Mouse (Mus musculus): Measurements from ENCODE around the gene Heg1.
A peak's percentile ranks its signal among the peaks of the same experiment; 100 is the strongest.

Gene Heg1

DNA sequence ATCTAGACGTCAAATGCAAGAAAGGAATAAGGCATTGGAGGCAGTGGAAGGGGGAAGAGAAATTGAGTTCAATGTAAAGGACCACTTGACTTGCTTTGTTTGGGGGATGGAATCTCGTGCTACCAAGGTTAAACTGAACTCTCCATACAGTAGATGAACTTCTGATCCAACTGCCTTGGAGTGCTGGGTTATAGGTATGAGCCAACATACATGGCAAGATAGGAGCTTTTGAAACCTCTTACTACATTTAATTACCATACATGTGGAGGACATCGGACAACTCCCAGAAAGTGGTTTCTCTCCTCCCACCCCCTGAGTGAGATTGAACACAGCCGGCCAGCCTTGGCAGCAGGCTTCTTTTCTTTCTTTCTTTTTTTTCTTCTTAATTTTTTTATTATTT lies 110.9 kb downstream of the Heg1 start:
- H3K4me3 ChIP-seq (replicated peaks; ENCODE audit: low read length) = no peak overlapping the region
- H3K27me3 ChIP-seq (ENCODE audit: insufficient read depth, low read length) = no peaks in the 10 kb centered on the region
- H3K36me3 ChIP-seq (ENCODE audit: insufficient read depth, low read length) = no peaks in the 10 kb centered on the region
- H3K4me1 ChIP-seq (replicated peaks; ENCODE audit: low read depth, low read length) = peaks cover 8% of the 10 kb centered on the region
- no peak for TF ChIP-seq NANOG (IDR thresholded peaks at IDR 0.05; ENCODE audit: borderline replicate concordance, low read length)
- H3K9me3 ChIP-seq (ENCODE audit: low read length) = peaks cover 22% of the 10 kb centered on the region

- Histone ChIP-seq H3K9me3 (ENCODE audit: low read length) (peaks cover 14% of the 10 kb centered on the region), H3K27me3 (ENCODE audit: insufficient read depth, low read length) (no peaks in the 10 kb centered on the region)
- no peak for TF ChIP-seq NANOG (IDR thresholded peaks at IDR 0.05; ENCODE audit: borderline replicate concordance, low read length)
- no peak for TF ChIP-seq CTCF (conservative IDR thresholded peaks at IDR 0.05; ENCODE audit: low read length)
- no peak for TF ChIP-seq POU5F1 (IDR thresholded peaks at IDR 0.05; ENCODE audit: borderline replicate concordance, low read length)
Observed at GRCm38 (mm10) chr16:33795887-33796286, 111.7 kb downstream of the Heg1 start.

GRCm38 (mm10) chr16:33796756-33797155 lies 112.6 kb downstream of the Heg1 start:
- Histone ChIP-seq H3K4me1 (replicated peaks; ENCODE audit: low read depth, low read length) (peaks cover 8% of the 10 kb centered on the region), H3K27me3 (ENCODE audit: insufficient read depth, low read length) (no peaks in the 10 kb centered on the region), H3K36me3 (ENCODE audit: insufficient read depth, low read length) (no peaks in the 10 kb centered on the region), H3K9me3 (ENCODE audit: low read length) (peaks cover 9% of the 10 kb centered on the region; the same call in 1 of the 2 replicates), H3K4me3 (replicated peaks; ENCODE audit: low read length) (no peak overlapping the region)
- no peak for TF ChIP-seq CTCF (conservative IDR thresholded peaks at IDR 0.05; ENCODE audit: low read length)
- no peak for TF ChIP-seq POU5F1 (IDR thresholded peaks at IDR 0.05; ENCODE audit: borderline replicate concordance, low read length)
- no peak for TF ChIP-seq NANOG (IDR thresholded peaks at IDR 0.05; ENCODE audit: borderline replicate concordance, low read length)

More at GRCm38 (mm10) chr16:33795887-33796286, 111.7 kb downstream of the Heg1 start:
- Histone ChIP-seq H3K4me1 (replicated peaks; ENCODE audit: low read depth, low read length) (peaks cover 8% of the 10 kb centered on the region), H3K36me3 (ENCODE audit: insufficient read depth, low read length) (no peaks in the 10 kb centered on the region), H3K4me3 (replicated peaks; ENCODE audit: low read length) (no peak overlapping the region)

- Histone ChIP-seq H3K4me3 (replicated peaks; ENCODE audit: low read length) (no peak overlapping the region), H3K36me3 (ENCODE audit: insufficient read depth, low read length) (no peaks in the 10 kb centered on the region), H3K27me3 (ENCODE audit: insufficient read depth, low read length) (no peaks in the 10 kb centered on the region), H3K4me1 (replicated peaks; ENCODE audit: low read depth, low read length) (peaks cover 4% of the 10 kb centered on the region), H3K9me3 (ENCODE audit: low read length) (peaks cover 9% of the 10 kb centered on the region; the same call in 1 of the 2 replicates)
- TF ChIP-seq NANOG (IDR thresholded peaks at IDR 0.05; ENCODE audit: borderline replicate concordance, low read length) = no peak
- TF ChIP-seq CTCF (conservative IDR thresholded peaks at IDR 0.05; ENCODE audit: low read length) = peak; percentile 89
- no peak for TF ChIP-seq POU5F1 (IDR thresholded peaks at IDR 0.05; ENCODE audit: borderline replicate concordance, low read length)
Observed at GRCm38 (mm10) chr16:33797860-33798259, 113.7 kb downstream of the Heg1 start.

DNA sequence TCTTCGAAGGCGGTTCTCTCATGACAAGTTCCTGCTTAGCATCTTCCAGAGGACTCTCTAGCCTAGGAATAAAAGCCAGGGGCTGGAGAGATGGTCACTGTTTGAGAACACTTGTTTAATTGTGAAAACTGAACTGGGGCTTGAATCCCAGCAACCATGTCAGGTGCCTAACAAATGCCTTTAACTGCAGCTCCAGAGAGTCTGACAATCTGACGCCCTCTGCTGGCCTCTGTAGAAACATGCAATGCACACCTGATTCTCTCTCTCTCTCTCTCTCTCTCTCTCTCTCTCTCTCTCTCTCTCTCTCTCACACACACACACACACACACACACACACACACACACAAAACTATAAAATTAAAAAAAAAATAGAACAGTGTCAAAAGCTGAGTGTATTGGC lies 125.8 kb downstream of the Heg1 start:
- H3K36me3 ChIP-seq (ENCODE audit: insufficient read depth, low read length) = no peaks in the 10 kb centered on the region
- no peak overlapping the region for H3K4me3 ChIP-seq (replicated peaks; ENCODE audit: low read length)
- 0 out of 2 replicates have a peak, but pooled peaks cover 5% of the 10 kb centered on the region for H3K9me3 ChIP-seq (ENCODE audit: low read length)
- no peak for TF ChIP-seq NANOG (IDR thresholded peaks at IDR 0.05; ENCODE audit: borderline replicate concordance, low read length)
- no peak for TF ChIP-seq POU5F1 (IDR thresholded peaks at IDR 0.05; ENCODE audit: borderline replicate concordance, low read length)
- peak; percentile 19 for TF ChIP-seq CTCF (conservative IDR thresholded peaks at IDR 0.05; ENCODE audit: low read length)
- no peaks in the 10 kb centered on the region for H3K27me3 ChIP-seq (ENCODE audit: insufficient read depth, low read length)
- 0 out of 2 replicates have a peak, but pooled peaks cover 9% of the 10 kb centered on the region for H3K4me1 ChIP-seq (replicated peaks; ENCODE audit: low read depth, low read length)

- Histone ChIP-seq H3K27me3 (ENCODE audit: insufficient read depth, low read length) (no peaks in the 10 kb centered on the region; the same call in 1 of the 2 replicates), H3K4me1 (replicated peaks; ENCODE audit: low read depth, low read length) (peaks cover 25% of the 10 kb centered on the region), H3K9me3 (ENCODE audit: low read length) (peaks cover 9% of the 10 kb centered on the region), H3K36me3 (ENCODE audit: insufficient read depth, low read length) (no peaks in the 10 kb centered on the region), H3K4me3 (replicated peaks; ENCODE audit: low read length) (no peak overlapping the region)
- TF ChIP-seq NANOG (IDR thresholded peaks at IDR 0.05; ENCODE audit: borderline replicate concordance, low read length) (no peak), POU5F1 (IDR thresholded peaks at IDR 0.05; ENCODE audit: borderline replicate concordance, low read length) (0 out of 2 replicates have a peak, but pooled peaks have one; percentile 38)
Observed at GRCm38 (mm10) chr16:33818413-33819165, 134.4 kb downstream of the Heg1 start.

DNA sequence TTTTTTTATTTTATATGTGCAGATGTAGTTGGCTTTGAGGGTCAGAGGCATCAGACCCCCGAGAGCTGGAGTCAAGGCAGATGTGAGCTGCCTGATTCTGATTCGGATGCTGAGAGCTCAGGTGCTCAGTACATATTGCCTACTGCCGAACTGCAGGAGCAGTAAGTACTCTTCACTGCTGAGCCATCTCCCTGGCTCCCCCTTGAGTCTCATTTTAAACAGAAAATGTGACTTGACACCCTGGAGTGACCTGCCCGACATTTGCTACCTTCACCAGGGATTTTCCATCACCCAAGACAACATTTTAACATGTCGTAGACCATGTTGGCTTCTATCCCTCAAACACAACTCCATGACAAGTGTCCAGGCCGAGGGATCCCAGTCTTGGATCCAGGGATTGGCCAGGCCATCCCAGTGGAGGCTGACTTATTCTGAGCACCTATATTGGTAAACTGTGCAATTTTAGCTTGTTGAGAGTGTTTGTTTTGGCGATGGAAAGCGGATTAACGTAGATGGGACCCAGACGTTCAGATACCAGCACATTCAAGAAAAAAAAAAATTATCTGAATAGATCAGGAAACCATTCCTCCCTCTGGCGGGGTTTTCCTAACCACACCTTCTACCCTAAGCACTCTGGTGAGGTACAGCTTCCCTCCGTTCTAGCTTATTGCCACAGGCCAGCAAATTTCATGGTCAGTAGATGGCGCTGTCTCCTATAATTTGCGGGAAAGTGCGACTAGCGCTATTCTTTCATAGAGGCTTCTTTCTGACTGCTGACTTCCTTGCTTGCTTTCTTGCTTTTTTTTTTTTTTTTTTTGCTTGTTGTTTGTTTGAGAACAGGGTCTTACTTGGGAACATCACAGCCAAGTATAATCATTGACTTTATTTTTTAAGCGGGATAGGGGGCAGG lies 136.4 kb downstream of the Heg1 start:
- Histone ChIP-seq H3K27me3 (ENCODE audit: insufficient read depth, low read length) (no peaks in the 10 kb centered on the region; the same call in 1 of the 2 replicates), H3K36me3 (ENCODE audit: insufficient read depth, low read length) (no peaks in the 10 kb centered on the region), H3K4me3 (replicated peaks; ENCODE audit: low read length) (no peak overlapping the region), H3K4me1 (replicated peaks; ENCODE audit: low read depth, low read length) (peaks cover 25% of the 10 kb centered on the region), H3K9me3 (ENCODE audit: low read length) (peaks cover 9% of the 10 kb centered on the region)
- TF ChIP-seq NANOG (IDR thresholded peaks at IDR 0.05; ENCODE audit: borderline replicate concordance, low read length) (no peak), POU5F1 (IDR thresholded peaks at IDR 0.05; ENCODE audit: borderline replicate concordance, low read length) (no peak), CTCF (conservative IDR thresholded peaks at IDR 0.05; ENCODE audit: low read length) (peak; percentile 86)

All from E14TG2a.4 (cell line).